Mouse (Mus musculus): Measurements from ENCODE around the gene Add3.

- TF ChIP-seq POLR2A (IDR thresholded peaks at IDR 0.05; ENCODE audit: low read depth, low read length), result peak; percentile 35
- no peak for TF ChIP-seq CHD2 (IDR thresholded peaks at IDR 0.05; ENCODE audit: low read length)
- TF ChIP-seq KAT2A (IDR thresholded peaks at IDR 0.05; ENCODE audit: insufficient replicate concordance, low read length), result no peak
- TF ChIP-seq ZMIZ1 (IDR thresholded peaks at IDR 0.05; ENCODE audit: low read depth, low read length), result no peak
- TF ChIP-seq EP300 (IDR thresholded peaks at IDR 0.05; ENCODE audit: low read length), result no peak
- no peak for TF ChIP-seq USF1 (IDR thresholded peaks at IDR 0.05; ENCODE audit: low read depth, low read length)
- TF ChIP-seq CTCF (conservative IDR thresholded peaks at IDR 0.05 in 1 of 2, IDR thresholded peaks at IDR 0.05 in 1 of 2; ENCODE audit: low read depth in 2 of 2, low read length in 2 of 2), result no peak
- no peak for TF ChIP-seq RAD21 (IDR thresholded peaks at IDR 0.05; ENCODE audit: low read depth, low read length)
- TF ChIP-seq ZNF384 (IDR thresholded peaks at IDR 0.05; ENCODE audit: low read depth, low read length), result no peak
- TF ChIP-seq NELFE (IDR thresholded peaks at IDR 0.05; ENCODE audit: low read depth, low read length), result no peak
- TF ChIP-seq CHD1 (IDR thresholded peaks at IDR 0.05; ENCODE audit: low read depth, low read length), result no peak
- TF ChIP-seq MYC (IDR thresholded peaks at IDR 0.05; ENCODE audit: low read depth, low read length), result peak; percentile 60; the same call in 1 of the 2 replicates
- no peak for TF ChIP-seq RCOR1 (conservative IDR thresholded peaks at IDR 0.05; ENCODE audit: low read depth, low read length)
- 0 out of 2 replicates have a peak, but pooled peaks have one; percentile 2 for TF ChIP-seq TBP (conservative IDR thresholded peaks at IDR 0.05; ENCODE audit: low read depth, low read length)
These were observed 132.9 kb downstream of the Add3 start for GRCm38 (mm10) chr19:53273055-53273722.
